Mouse (Mus musculus) stomach, embryonic 14.5 days (tissue): ENCODE results near the gene Ldlrad3. TPM values are rescaled to one million over a fixed set of nuclear protein-coding genes. Genes with fewer than 3 reads are reported as not detected.

ENCODE experiments used
- ATAC-seq: fragments of 200-750 bp; cut with Nextera tagmentation; 2 replicates; pipeline ENCODE4 v1.8.0; 2017; ENCODE audit warnings: low read depth, moderate TSS enrichment; ENCODE audit not compliant: insufficient number of reproducible peaks, insufficient read depth, low FRiP score
- H3K27ac ChIP-seq: fragments of 300-500 bp; sonication (generic); 2 replicates; pipeline ENCODE4 v1.5.1; 2014; ENCODE audit warnings: mild to moderate bottlenecking, low read length, moderate library complexity, mixed read lengths
- H3K27me3 ChIP-seq: fragments of 300-500 bp; sonication (generic); 2 replicates; pipeline ENCODE4 v1.6.1; 2014; ENCODE audit warnings: low read length, control low read depth, mixed read lengths; ENCODE audit not compliant: control insufficient read depth, insufficient read depth
- H3K36me3 ChIP-seq: fragments of 300-500 bp; sonication (generic); 2 replicates; pipeline ENCODE4 v1.6.1; 2014; ENCODE audit warnings: mild to moderate bottlenecking, control low read depth, low read length, moderate library complexity, mixed read lengths; ENCODE audit not compliant: control insufficient read depth, insufficient read depth
- H3K4me1 ChIP-seq: fragments of 300-500 bp; sonication (generic); 2 replicates; pipeline ENCODE4 v1.6.1; 2014; ENCODE audit warnings: low read length, control low read depth, mixed read lengths; ENCODE audit not compliant: control insufficient read depth, insufficient read depth
- H3K4me2 ChIP-seq: fragments of 300-500 bp; sonication (generic); replicated peaks from 2 replicates; pipeline ENCODE4 v1.6.1; 2014; ENCODE audit warnings: low read depth, low read length, control low read depth
- H3K4me3 ChIP-seq: fragments of 300-500 bp; sonication (generic); 2 replicates; pipeline ENCODE4 v1.5.1; 2014; ENCODE audit warnings: low read depth, low read length, control low read depth
- H3K9ac ChIP-seq: fragments of 300-500 bp; sonication (generic); replicated peaks from 2 replicates; pipeline ENCODE4 v1.6.1; 2014; ENCODE audit warnings: low read depth, mild to moderate bottlenecking, control low read depth, low read length, moderate library complexity, mixed read lengths
- H3K9me3 ChIP-seq: fragments of 300-500 bp; sonication (generic); 2 replicates; pipeline ENCODE4 v1.6.1; 2016; ENCODE audit warnings: low read depth, low read length, control low read depth; ENCODE audit not compliant: control insufficient read depth
- WGBS: fragments of 180-500 bp; shearing (Covaris S2); extraction: QIAGEN DNeasy Blood & Tissue Kit; methylation state at CpG from one replicate; pipeline ENCODE4 v1.1.7; 2014; 5-methylcytosine and 5-hydroxymethylcytosine counted together
- polyA plus RNA-seq: library from polyadenylated mRNA; unstranded; fragments of >200 nt; fragmentation: Nextera tagmentation; extraction: Ambion mirVana; gene quantifications from 2 replicates; pipeline ENCODE4 v1.2.1, GENCODE M21; 2014

Gene Ldlrad3
- polyA plus RNA-seq, 1 experiment from 2014 or later, result 52.3 TPM

DNA sequence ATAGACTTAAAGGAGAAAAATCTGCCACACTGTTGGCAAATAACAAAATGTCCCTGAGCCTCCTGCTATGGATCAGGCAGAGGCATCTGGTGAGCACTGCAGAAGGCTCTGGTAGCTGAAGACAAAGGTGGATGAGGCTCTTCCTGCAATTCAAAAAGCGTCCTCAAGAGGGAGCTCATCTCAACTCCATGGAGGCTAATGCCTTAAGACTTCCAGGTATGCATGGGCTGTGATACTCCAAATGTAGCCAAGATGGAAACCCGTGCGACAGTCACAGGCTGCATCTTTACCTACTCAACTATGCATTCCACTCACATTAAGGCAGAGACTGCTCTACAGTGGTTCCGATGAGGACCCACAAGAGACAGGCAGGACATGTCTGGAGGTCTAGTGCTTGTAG is 108.6 kb downstream of the Ldlrad3 start:
- H3K4me1 ChIP-seq, result no peaks in the 10 kb centered on the region
- H3K36me3 ChIP-seq, result peaks cover 6% of the 10 kb centered on the region; the same call in 1 of the 2 replicates
- H3K4me3 ChIP-seq, result no peak overlapping the region
- no peak overlapping the region for H3K27ac ChIP-seq
- 46% methylated on average over 4 of the region's 4 CpGs for WGBS
- no peaks in the 10 kb centered on the region for H3K27me3 ChIP-seq
- H3K9me3 ChIP-seq, result no peaks in the 10 kb centered on the region
- no peak overlapping the region for H3K9ac ChIP-seq
- H3K4me2 ChIP-seq, result no peak overlapping the region
- ATAC-seq, result no peak

- H3K27me3 ChIP-seq, result no peaks in the 10 kb centered on the region
- no peak for ATAC-seq
- H3K4me1 ChIP-seq, result no peaks in the 10 kb centered on the region
- H3K27ac ChIP-seq, result no peak overlapping the region
- no peaks in the 10 kb centered on the region for H3K9me3 ChIP-seq
- no peak overlapping the region for H3K4me2 ChIP-seq
- no peaks in the 10 kb centered on the region; the same call in 1 of the 2 replicates for H3K36me3 ChIP-seq
- no peak overlapping the region for H3K4me3 ChIP-seq
- no peak overlapping the region for H3K9ac ChIP-seq
- 90% methylated on average over 6 of the region's 6 CpGs for WGBS
Measured at GRCm38 (mm10) chr2:102076237-102076636, 109.9 kb downstream of the Ldlrad3 start.

DNA sequence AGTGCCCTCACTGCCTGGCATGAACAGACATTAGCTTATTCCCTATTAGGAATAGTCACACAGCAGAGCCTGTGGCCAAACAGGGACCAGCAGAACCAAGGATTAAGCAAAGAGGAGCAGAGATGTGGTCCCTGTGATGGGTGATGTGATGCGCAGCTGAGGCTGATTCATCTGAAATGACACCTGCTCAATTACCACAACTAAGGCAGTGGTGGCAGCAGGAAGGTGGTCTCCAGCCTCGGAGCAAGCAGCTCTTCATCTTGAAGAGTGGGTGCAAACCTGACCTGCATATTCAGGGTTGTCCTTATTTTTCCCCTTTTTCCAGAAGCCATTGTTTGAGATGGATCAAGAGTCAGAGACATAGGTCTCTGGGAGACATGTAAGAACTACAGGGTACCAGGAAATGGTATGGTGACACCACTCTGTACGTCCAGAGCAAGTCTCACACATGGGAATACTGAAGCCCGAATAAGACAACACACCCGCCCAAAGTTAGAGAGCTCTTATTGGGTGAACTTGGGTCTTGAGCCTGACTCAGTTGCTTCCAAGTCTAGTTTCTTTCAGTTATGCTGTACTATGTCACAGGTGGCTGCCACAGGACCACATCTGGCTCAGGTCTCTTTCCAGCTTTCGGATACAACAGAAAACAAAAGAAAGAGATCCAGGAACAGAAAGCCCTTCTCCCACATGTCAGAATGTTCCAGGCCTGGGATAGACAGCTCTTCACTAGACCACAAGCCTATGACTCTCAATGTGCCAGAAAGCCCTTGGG is 112.7 kb downstream of the Ldlrad3 start:
- no peaks in the 10 kb centered on the region for H3K4me1 ChIP-seq
- no peak overlapping the region for H3K4me3 ChIP-seq
- no peak overlapping the region for H3K4me2 ChIP-seq
- no peaks in the 10 kb centered on the region for H3K9me3 ChIP-seq
- no peaks in the 10 kb centered on the region; the same call in 1 of the 2 replicates for H3K36me3 ChIP-seq
- H3K27ac ChIP-seq, result no peak overlapping the region
- WGBS, result 93% methylated on average over 6 of the region's 6 CpGs
- H3K27me3 ChIP-seq, result no peaks in the 10 kb centered on the region
- H3K9ac ChIP-seq, result no peak overlapping the region
- ATAC-seq, result no peak

GRCm38 (mm10) chr2:102072859-102073258 is 113.3 kb downstream of the Ldlrad3 start:
- no peak overlapping the region for H3K4me3 ChIP-seq
- no peaks in the 10 kb centered on the region for H3K9me3 ChIP-seq
- no peaks in the 10 kb centered on the region; the same call in 1 of the 2 replicates for H3K36me3 ChIP-seq
- ATAC-seq, result no peak
- 64% methylated on average over 4 of the region's 4 CpGs for WGBS
- no peak overlapping the region for H3K4me2 ChIP-seq
- no peak overlapping the region for H3K27ac ChIP-seq
- no peak overlapping the region for H3K9ac ChIP-seq
- H3K4me1 ChIP-seq, result no peaks in the 10 kb centered on the region
- H3K27me3 ChIP-seq, result no peaks in the 10 kb centered on the region

DNA sequence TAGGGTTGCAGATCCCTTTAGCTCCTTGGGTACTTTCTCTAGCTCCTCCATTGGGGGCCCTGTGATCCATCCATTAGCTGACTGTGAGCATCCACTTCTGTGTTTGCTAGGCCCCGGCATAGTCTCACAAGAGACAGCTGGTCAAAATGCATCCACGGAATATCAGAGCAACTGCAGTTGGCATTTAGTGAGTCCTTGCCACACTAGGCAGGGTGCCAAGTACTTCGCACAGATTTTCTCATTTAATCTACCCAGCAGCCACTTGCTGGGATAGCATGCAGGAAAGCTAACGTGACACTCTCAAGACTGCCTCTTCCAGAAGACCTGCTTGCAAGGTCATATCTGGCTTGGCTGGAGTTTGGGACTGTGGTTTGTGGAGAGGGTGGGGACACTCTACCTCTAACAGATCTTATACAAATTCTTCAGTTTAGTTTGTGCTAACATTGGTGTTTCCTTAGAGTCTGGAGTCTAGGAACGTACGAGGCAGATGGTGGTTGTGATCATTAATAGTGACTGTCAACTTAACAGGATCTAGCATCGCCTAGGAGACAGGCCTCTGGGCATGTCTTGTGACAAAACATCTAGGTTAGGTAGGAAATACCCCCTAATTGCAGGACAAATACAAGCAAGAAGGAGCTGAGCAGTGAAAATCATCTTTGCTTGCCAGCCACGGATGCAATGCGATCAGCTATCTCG is 115.0 kb downstream of the Ldlrad3 start:
- H3K9me3 ChIP-seq, result no peaks in the 10 kb centered on the region
- WGBS, result 86% methylated on average over 10 of the region's 10 CpGs
- H3K27ac ChIP-seq, result no peak overlapping the region
- no peak for ATAC-seq
- H3K4me1 ChIP-seq, result no peaks in the 10 kb centered on the region
- no peaks in the 10 kb centered on the region; the same call in 1 of the 2 replicates for H3K36me3 ChIP-seq
- H3K4me2 ChIP-seq, result no peak overlapping the region
- H3K4me3 ChIP-seq, result no peak overlapping the region
- no peaks in the 10 kb centered on the region for H3K27me3 ChIP-seq
- no peak overlapping the region for H3K9ac ChIP-seq

DNA sequence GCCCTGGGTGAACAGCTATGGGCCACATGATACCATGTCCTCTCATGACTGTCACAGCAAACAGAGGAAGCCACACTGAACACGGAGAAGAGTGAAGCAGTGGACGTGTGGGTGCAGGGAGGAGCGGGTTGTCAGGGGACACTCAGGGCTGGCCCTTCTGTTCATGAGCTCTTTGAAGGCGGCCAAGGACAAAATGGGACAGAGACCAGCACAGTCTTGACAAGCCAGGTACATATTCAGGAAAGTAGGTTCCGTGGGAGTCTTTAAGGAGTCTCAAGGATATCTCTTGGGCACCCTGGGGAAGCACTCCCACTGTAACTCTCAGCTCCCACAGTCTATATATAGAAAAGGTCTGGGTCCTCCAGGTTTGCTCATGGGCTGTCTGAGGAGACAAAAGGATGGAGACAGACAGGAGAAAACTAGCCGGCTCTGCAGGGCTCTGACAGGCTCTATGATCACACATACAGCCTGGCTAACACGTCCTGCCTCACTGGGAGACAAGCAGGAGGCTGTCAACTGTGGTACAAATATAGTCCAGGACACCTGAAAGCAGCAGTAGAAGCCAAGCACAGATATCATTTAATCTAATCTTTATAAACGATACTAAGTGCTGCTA is 121.3 kb downstream of the Ldlrad3 start:
- Histone ChIP-seq H3K4me3 (no peak overlapping the region), H3K4me1 (no peaks in the 10 kb centered on the region), H3K36me3 (no peaks in the 10 kb centered on the region), H3K9ac (no peak overlapping the region), H3K27ac (no peak overlapping the region), H3K9me3 (no peaks in the 10 kb centered on the region), H3K4me2 (no peak overlapping the region), H3K27me3 (no peaks in the 10 kb centered on the region)
- WGBS, result 77% methylated on average over 8 of the region's 8 CpGs
- no peak for ATAC-seq

DNA sequence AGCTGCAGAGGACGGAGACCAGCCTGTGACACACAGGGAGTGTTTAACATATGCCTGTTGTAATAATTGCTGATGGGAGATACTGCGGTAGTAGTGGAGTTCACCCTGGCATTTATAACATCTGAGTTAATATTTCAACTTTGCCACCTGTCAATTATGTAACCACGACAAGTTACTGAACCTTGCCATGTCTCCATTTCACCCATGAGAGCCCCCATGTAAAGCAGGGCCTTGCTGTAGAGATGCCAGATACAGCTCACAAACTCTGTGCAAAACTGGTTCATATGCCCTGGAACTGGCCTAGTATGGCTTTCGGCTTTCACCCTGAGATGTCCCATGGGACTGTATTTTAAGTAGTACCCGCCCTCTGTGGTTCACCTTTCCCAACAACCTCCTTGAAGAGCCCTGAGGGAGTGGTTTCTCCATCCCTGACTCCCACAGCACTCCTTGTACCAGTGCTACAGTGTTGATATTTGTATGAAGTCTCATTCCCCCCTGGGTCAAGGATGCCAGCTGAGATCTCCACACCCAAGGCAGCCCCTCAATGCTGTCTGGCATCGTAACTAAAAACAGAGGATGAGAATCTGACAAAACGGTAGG is 122.2 kb downstream of the Ldlrad3 start:
- Histone ChIP-seq H3K9ac (no peak overlapping the region), H3K27ac (no peak overlapping the region), H3K27me3 (no peaks in the 10 kb centered on the region), H3K4me2 (no peak overlapping the region), H3K4me3 (no peak overlapping the region), H3K36me3 (no peaks in the 10 kb centered on the region), H3K4me1 (no peaks in the 10 kb centered on the region), H3K9me3 (no peaks in the 10 kb centered on the region)
- WGBS, result 87% methylated on average over 7 of the region's 7 CpGs
- ATAC-seq, result no peak

- Histone ChIP-seq H3K36me3 (no peaks in the 10 kb centered on the region), H3K4me3 (no peak overlapping the region), H3K9ac (no peak overlapping the region), H3K4me1 (no peaks in the 10 kb centered on the region), H3K9me3 (no peaks in the 10 kb centered on the region), H3K4me2 (no peak overlapping the region), H3K27ac (no peak overlapping the region), H3K27me3 (no peaks in the 10 kb centered on the region)
- ATAC-seq, result no peak
- 86% methylated on average over 7 of the region's 7 CpGs for WGBS
Measured at GRCm38 (mm10) chr2:102062861-102063468, 123.2 kb downstream of the Ldlrad3 start.
